Mouse (Mus musculus) spleen, adult 2 months (tissue): Measurements from ENCODE around the gene Tmem132d.

Experiments
- CTCF ChIP-seq: fragments of 200-500 bp; IDR thresholded peaks from 2 replicates; pipeline ENCODE4 v1.5.1; 2011; ENCODE audit warnings: mild to moderate bottlenecking, inconsistent platforms; ENCODE audit not compliant: insufficient read depth, insufficient read length, insufficient replicate concordance; ENCODE audit errors: extremely low read depth
- POLR2A ChIP-seq: fragments of 200-500 bp; IDR thresholded peaks from 2 replicates; pipeline ENCODE4 v1.6.1; 2011; ENCODE audit warnings: low read depth, low read length, inconsistent platforms

DNA sequence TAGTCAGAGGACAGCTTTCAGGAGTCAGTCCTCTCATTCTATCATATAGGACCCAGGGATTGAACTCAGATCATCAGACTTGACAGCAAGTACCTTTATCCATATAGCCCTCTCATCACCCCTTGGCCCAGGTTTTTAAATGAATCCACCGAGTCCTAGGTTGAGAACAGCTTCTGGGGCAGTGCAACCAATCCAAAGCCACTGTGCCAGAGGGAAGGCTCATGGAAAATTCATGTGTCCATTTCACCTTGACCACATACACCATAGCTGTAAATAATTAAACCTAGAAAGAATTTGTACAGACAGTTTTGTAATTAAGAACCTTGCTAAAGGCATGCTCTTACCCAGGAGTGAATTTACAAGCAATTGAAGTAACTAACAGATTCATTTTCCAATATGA is 580.6 kb downstream of the Tmem132d start:
- TF ChIP-seq CTCF (no peak), POLR2A (no peak)
